Mouse (Mus musculus): ENCODE results near the gene Ntn3. TPM values are rescaled to one million over a fixed set of nuclear protein-coding genes. Genes with fewer than 3 reads are reported as not detected.

Gene Ntn3
- 1 to 10 TPM; 1.6 to 1.7 TPM for total RNA-seq (2021)

- DNase-seq = peak; percentile 56 to 57
- intact Hi-C loops (cut with DNase I) = no loop called here
These were observed at the start of gene Ntn3 for GRCm38 (mm10) chr17:24209043-24209915. Gene Ntn3 (minus strand): TSS chr17:24209531.

GRCm38 (mm10) chr17:24258981-24259380 is 49.6 kb upstream of the Ntn3 start:
- intact Hi-C loops (cut with DNase I) = no loop called here
- no peak for DNase-seq

- intact Hi-C loops (cut with DNase I) = loop anchor here (5.0 kb wide), 2 partner anchors 80 to 95 kb away; no protein-coding TSS in a partner anchor
- DNase-seq = no peak
These were observed 43.0 kb upstream of the Ntn3 start for GRCm38 (mm10) chr17:24252329-24252728.

GRCm38 (mm10) chr17:24251320-24252069 is 42.2 kb upstream of the Ntn3 start, which contains the start of gene Ccnf:
Gene Ccnf (minus strand): TSS chr17:24251484.
- intact Hi-C loops (cut with DNase I) = loop anchor here (5.0 kb wide), 2 partner anchors 79 to 96 kb away; no protein-coding TSS in a partner anchor
- peak; percentile 98 for DNase-seq

- intact Hi-C loops (cut with DNase I) = loop anchor here (5.0 kb wide), 2 partner anchors 79 to 96 kb away; no protein-coding TSS in a partner anchor
- DNase-seq = no peak
These were observed 41.6 kb upstream of the Ntn3 start for GRCm38 (mm10) chr17:24250988-24251319.

- intact Hi-C loops (cut with DNase I) = no loop called here
- DNase-seq = peak in 1 of 2 experiments; percentile 14
These were observed 39.3 kb upstream of the Ntn3 start for GRCm38 (mm10) chr17:24248641-24249040.

GRCm38 (mm10) chr17:24244061-24244460 is 34.7 kb upstream of the Ntn3 start:
- DNase-seq = no peak
- intact Hi-C loops (cut with DNase I) = no loop called here

DNA sequence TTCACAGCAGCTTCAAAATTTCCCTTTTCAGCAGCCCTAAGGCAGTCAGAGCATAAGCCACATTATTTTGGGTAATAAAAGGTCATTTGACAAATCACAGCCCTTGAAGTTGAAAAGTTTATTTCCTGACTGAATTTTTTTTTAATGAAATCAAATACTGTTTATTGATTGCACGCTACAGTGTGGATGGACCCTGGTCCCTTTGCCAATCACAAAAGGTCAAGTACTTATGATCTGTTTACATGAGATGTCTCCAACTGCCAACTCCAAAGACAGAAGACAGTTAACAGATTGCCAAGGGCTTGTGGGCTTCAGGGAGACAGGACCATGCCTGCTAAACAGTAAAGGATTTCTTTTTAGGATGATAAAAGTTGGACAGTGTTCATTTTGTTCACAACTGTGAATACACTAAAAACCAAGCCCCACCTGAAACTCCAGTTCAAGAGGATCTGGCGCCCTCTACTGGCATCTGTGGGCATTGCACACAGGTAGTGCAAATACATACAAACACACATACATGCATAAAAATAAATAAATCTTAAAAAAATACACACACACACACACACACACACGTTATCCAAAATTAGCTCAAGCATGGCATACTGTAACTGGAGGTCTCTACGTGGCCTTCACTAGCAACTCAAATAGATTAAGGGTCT is 34.1 kb upstream of the Ntn3 start:
- peak in 1 of 2 experiments; percentile 42 for DNase-seq
- intact Hi-C loops (cut with DNase I) = no loop called here

DNA sequence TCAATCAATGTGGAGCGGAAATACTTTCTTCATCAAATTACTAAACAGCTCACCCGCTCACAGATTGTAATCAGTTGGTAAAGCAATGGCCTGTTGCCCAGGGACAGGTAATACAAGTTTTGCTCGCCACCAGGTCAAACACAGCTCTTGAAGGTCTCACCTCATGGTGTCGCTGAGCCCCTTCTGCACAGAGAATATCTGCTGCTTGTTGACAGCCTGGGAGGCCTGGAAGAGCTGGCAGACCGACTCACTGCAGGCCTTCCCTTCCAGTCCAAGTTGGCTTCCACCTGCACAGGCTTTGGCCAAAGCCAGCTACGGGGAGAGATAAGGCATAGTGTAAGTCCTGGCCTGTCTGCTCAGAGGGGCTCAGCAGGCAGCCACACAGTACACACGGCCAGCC is 27.6 kb upstream of the Ntn3 start:
- DNase-seq = peak; percentile 69 to 78
- intact Hi-C loops (cut with DNase I) = loop anchor here (5.0 kb wide), 1 partner anchor 150 kb away; no protein-coding TSS in a partner anchor

DNA sequence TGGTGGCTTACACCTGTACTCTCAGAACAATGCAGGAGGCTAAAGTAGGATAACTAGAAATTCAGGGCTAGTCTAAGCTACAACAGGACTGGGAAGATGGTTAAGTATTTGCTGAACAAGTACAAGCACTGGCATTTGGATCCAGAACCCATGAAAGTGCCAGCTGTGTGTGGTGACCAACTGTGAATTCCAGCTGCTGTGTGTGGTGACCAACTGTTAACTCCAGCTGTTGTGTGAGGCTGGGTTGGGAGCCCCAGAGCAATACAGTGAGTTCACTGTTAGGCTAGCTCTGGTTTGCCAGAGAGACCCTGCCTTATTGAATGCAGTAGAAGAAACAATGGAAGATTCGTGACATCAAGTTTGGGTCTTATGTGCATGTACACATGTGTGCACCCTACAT is 27.1 kb upstream of the Ntn3 start:
- no peak for DNase-seq
- intact Hi-C loops (cut with DNase I) = loop anchor here (5.0 kb wide), 1 partner anchor 151 kb away; no protein-coding TSS in a partner anchor

- DNase-seq = no peak
- intact Hi-C loops (cut with DNase I) = no loop called here
These were observed 18.6 kb upstream of the Ntn3 start for GRCm38 (mm10) chr17:24227941-24228340.

- intact Hi-C loops (cut with DNase I) = no loop called here
- DNase-seq = no peak
These were observed 17.4 kb upstream of the Ntn3 start for GRCm38 (mm10) chr17:24226721-24227120.

DNA sequence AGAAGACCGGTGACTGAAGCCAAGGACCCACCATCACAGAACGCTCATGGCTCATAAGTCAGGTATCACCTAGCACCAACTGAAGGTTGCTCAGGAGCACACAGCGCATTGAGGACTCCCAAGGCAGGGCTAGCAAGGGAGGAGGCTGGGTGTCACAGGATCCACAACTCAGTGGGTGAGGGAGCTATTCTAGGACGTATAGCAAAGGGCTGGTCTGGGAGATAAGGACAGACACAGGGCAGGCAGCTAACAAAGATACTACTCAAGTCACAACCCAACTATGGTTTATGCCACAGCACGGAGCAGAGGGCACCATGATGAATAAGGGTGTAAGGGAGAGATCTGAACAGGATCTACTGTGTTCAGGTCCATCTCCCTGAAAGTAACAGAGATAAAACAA is 16.5 kb upstream of the Ntn3 start:
- intact Hi-C loops (cut with DNase I) = no loop called here
- DNase-seq = no peak

- intact Hi-C loops (cut with DNase I) = no loop called here
- no peak for DNase-seq
These were observed 15.4 kb upstream of the Ntn3 start for GRCm38 (mm10) chr17:24224741-24225140.

- no peak for DNase-seq
- intact Hi-C loops (cut with DNase I) = no loop called here
These were observed 14.2 kb upstream of the Ntn3 start for GRCm38 (mm10) chr17:24223513-24223912.

GRCm38 (mm10) chr17:24222653-24223052 is 13.3 kb upstream of the Ntn3 start:
- intact Hi-C loops (cut with DNase I) = no loop called here
- DNase-seq = no peak

- DNase-seq = peak; percentile 93 to 95
- intact Hi-C loops (cut with DNase I) = no loop called here
These were observed 11.4 kb upstream of the Ntn3 start, which contains the start of gene Tedc2 for GRCm38 (mm10) chr17:24220435-24221411. Gene Tedc2 (minus strand): TSS chr17:24220851.

- intact Hi-C loops (cut with DNase I) = no loop called here
These were observed 7.5 kb upstream of the Ntn3 start for GRCm38 (mm10) chr17:24216836-24217235.

GRCm38 (mm10) chr17:24213186-24213585 is 3.9 kb upstream of the Ntn3 start:
- intact Hi-C loops (cut with DNase I) = no loop called here

More at GRCm38 (mm10) chr17:24216836-24217235, 7.5 kb upstream of the Ntn3 start:
- DNase-seq = no peak

More at GRCm38 (mm10) chr17:24213186-24213585, 3.9 kb upstream of the Ntn3 start:
- DNase-seq = no peak

All from heart, postnatal 10 days (tissue).